Comparison of ENCODE assay signal across 31 mouse cellular contexts in genomic region chr2:103413381-103413780, GRCm38 (mm10). TPM values are rescaled to one million over a fixed set of nuclear protein-coding genes. Genes with fewer than 3 reads are reported as not detected.
DNase-seq lines count a peak whose midpoint lies in the region; ATAC-seq and TF ChIP-seq lines count a peak whose summit lies in the region.
"Had no signal": no experiment of that assay in that cellular context is flagged by ENCODE, and none has a peak within 500 bp of the region (broad histone marks: within the 10 kb centered on the region; RNA-seq: fewer than 3 reads in every experiment).

No protein-coding gene starts in this region.

- no peak for DNase-seq in embryonic facial prominence, embryonic 11.5 days (ENCODE audit: low spot score)
- DNase-seq in embryonic facial prominence, embryonic 10.5 days (ENCODE audit: low spot score), result no peak
- DNase-seq in lung, postnatal 0 days (ENCODE audit: low spot score), result peak; percentile 28
- no peak for DNase-seq in lung, postnatal 4 days
- no peak for DNase-seq in thymus, postnatal 25 days
- no peak for DNase-seq in midbrain, embryonic 14.5 days
- DNase-seq: adrenal gland, postnatal 14 days; cerebellum, adult 11-12 months; cerebellum, adult 9-11 months; forebrain, postnatal 0 days; heart, postnatal 10 days; kidney, adult 9 months; layer of hippocampus, postnatal 36 days; liver, embryonic 13.5 days; lung, adult 18-20 months; lung, postnatal 10 days; right cerebral cortex, adult 18-20 months; spleen, adult 18-20 months had no signal

- H3K4me3 ChIP-seq in embryonic facial prominence, embryonic 11.5 days (ENCODE audit: low read depth, low read length), result no peak overlapping the region
- H3K4me3 ChIP-seq in embryonic facial prominence, embryonic 10.5 days, result no peak overlapping the region
- H3K4me3 ChIP-seq in lung, postnatal 0 days (ENCODE audit: low read depth, low read length), result no peak overlapping the region
- no peak overlapping the region for H3K4me3 ChIP-seq in intestine, postnatal 0 days (ENCODE audit: low read depth, low read length)
- no peak overlapping the region for H3K4me3 ChIP-seq in midbrain, embryonic 14.5 days (replicated peaks; ENCODE audit: low read depth, low read length)
- H3K4me3 ChIP-seq in hindbrain, embryonic 12.5 days, result no peak overlapping the region
- H3K4me3 ChIP-seq: embryonic facial prominence, embryonic 15.5 days; forebrain, embryonic 12.5 days; heart, embryonic 13.5 days; hindbrain, embryonic 10.5 days; limb, embryonic 10.5 days; limb, embryonic 15.5 days; liver, embryonic 13.5 days; midbrain, embryonic 10.5 days had no signal

- 0 out of 2 replicates have a peak, but pooled peaks have one; percentile 34 for ATAC-seq in embryonic facial prominence, embryonic 11.5 days (replicated peaks; ENCODE audit: insufficient number of reproducible peaks, low FRiP score, low TSS enrichment, low read depth)
- 0 out of 2 replicates have a peak, but pooled peaks have one; percentile 37 for ATAC-seq in lung, postnatal 0 days
- ATAC-seq in intestine, postnatal 0 days, result 0 out of 2 replicates have a peak, but pooled peaks have one; percentile 19
- ATAC-seq in midbrain, embryonic 14.5 days (ENCODE audit: low FRiP score, low TSS enrichment), result no peak
- ATAC-seq in hindbrain, embryonic 12.5 days (ENCODE audit: low FRiP score), result no peak
- ATAC-seq: forebrain, postnatal 0 days; hindbrain, embryonic 16.5 days; midbrain, embryonic 16.5 days had no signal

- no peak overlapping the region for H3K9ac ChIP-seq in embryonic facial prominence, embryonic 11.5 days (replicated peaks; ENCODE audit: low read length)
- no peak overlapping the region for H3K9ac ChIP-seq in lung, postnatal 0 days (replicated peaks; ENCODE audit: low read depth)
- H3K9ac ChIP-seq in intestine, postnatal 0 days (ENCODE audit: low read depth, low read length), result no peak overlapping the region
- H3K9ac ChIP-seq in midbrain, embryonic 14.5 days (replicated peaks; ENCODE audit: low read length), result no peak overlapping the region
- H3K9ac ChIP-seq in hindbrain, embryonic 12.5 days, result no peak overlapping the region
- H3K9ac ChIP-seq: embryonic facial prominence, embryonic 15.5 days; forebrain, embryonic 12.5 days; forebrain, postnatal 0 days; heart, embryonic 13.5 days; limb, embryonic 15.5 days; liver, embryonic 13.5 days had no signal

- no peaks in the 10 kb centered on the region for H3K9me3 ChIP-seq in embryonic facial prominence, embryonic 11.5 days (replicated peaks; ENCODE audit: control insufficient read depth, low read length)
- H3K9me3 ChIP-seq in embryonic facial prominence, embryonic 10.5 days, result no peaks in the 10 kb centered on the region
- H3K9me3 ChIP-seq in lung, postnatal 0 days (ENCODE audit: low read length), result no peaks in the 10 kb centered on the region
- H3K9me3 ChIP-seq in intestine, postnatal 0 days (ENCODE audit: control insufficient read depth), result no peaks in the 10 kb centered on the region
- no peaks in the 10 kb centered on the region for H3K9me3 ChIP-seq in midbrain, embryonic 14.5 days (ENCODE audit: control insufficient read depth, low read length)
- H3K9me3 ChIP-seq in hindbrain, embryonic 12.5 days (replicated peaks), result no peaks in the 10 kb centered on the region
- H3K9me3 ChIP-seq: embryonic facial prominence, embryonic 15.5 days; forebrain, embryonic 12.5 days; heart, embryonic 13.5 days; hindbrain, embryonic 10.5 days; limb, embryonic 10.5 days; limb, embryonic 15.5 days; liver, embryonic 13.5 days; midbrain, embryonic 10.5 days had no signal

- H3K27me3 ChIP-seq in embryonic facial prominence, embryonic 11.5 days (ENCODE audit: control insufficient read depth, insufficient read depth, low read length), result no peaks in the 10 kb centered on the region
- 0 out of 2 replicates have a peak, but pooled peaks cover 4% of the 10 kb centered on the region for H3K27me3 ChIP-seq in embryonic facial prominence, embryonic 10.5 days (replicated peaks; ENCODE audit: low read depth, poor library complexity, severe bottlenecking)
- no peaks in the 10 kb centered on the region for H3K27me3 ChIP-seq in lung, postnatal 0 days (replicated peaks; ENCODE audit: insufficient read depth, low read length)
- H3K27me3 ChIP-seq in intestine, postnatal 0 days (replicated peaks; ENCODE audit: control insufficient read depth, insufficient read depth, low read length), result no peaks in the 10 kb centered on the region
- H3K27me3 ChIP-seq in midbrain, embryonic 14.5 days (ENCODE audit: control insufficient read depth, insufficient read depth, low read length), result no peaks in the 10 kb centered on the region
- H3K27me3 ChIP-seq in hindbrain, embryonic 12.5 days, result no peaks in the 10 kb centered on the region
- H3K27me3 ChIP-seq: embryonic facial prominence, embryonic 15.5 days; forebrain, embryonic 12.5 days; limb, embryonic 15.5 days; liver, embryonic 13.5 days had no signal

- WGBS in embryonic facial prominence, embryonic 11.5 days, result 83% methylated on average over 5 of the region's 5 CpGs
- 81% methylated on average over 5 of the region's 5 CpGs for WGBS in embryonic facial prominence, embryonic 10.5 days
- WGBS in lung, postnatal 0 days, result 24% methylated on average over 5 of the region's 5 CpGs
- 36% methylated on average over 5 of the region's 5 CpGs for WGBS in intestine, postnatal 0 days
- 87% methylated on average over 5 of the region's 5 CpGs for WGBS in midbrain, embryonic 14.5 days
- WGBS in hindbrain, embryonic 12.5 days, result 84% methylated on average over 5 of the region's 5 CpGs

- no peak overlapping the region for H3K27ac ChIP-seq in embryonic facial prominence, embryonic 11.5 days (replicated peaks; ENCODE audit: low read depth, low read length)
- H3K27ac ChIP-seq in embryonic facial prominence, embryonic 10.5 days (replicated peaks), result no peak overlapping the region
- H3K27ac ChIP-seq in lung, postnatal 0 days (ENCODE audit: low read length), result no peak overlapping the region
- H3K27ac ChIP-seq in intestine, postnatal 0 days (ENCODE audit: low read depth, low read length), result no peak overlapping the region
- H3K27ac ChIP-seq in midbrain, embryonic 14.5 days (replicated peaks; ENCODE audit: low read depth, low read length), result no peak overlapping the region
- no peak overlapping the region for H3K27ac ChIP-seq in hindbrain, embryonic 12.5 days
- H3K27ac ChIP-seq: embryonic facial prominence, embryonic 15.5 days; forebrain, embryonic 12.5 days; heart, embryonic 13.5 days; hindbrain, embryonic 10.5 days; limb, embryonic 10.5 days; limb, embryonic 15.5 days; liver, embryonic 13.5 days; midbrain, embryonic 10.5 days had no signal

- no peaks in the 10 kb centered on the region for H3K4me1 ChIP-seq in embryonic facial prominence, embryonic 11.5 days (ENCODE audit: control insufficient read depth, insufficient read depth, low read length)
- peaks cover 21% of the 10 kb centered on the region for H3K4me1 ChIP-seq in embryonic facial prominence, embryonic 10.5 days
- H3K4me1 ChIP-seq in lung, postnatal 0 days (ENCODE audit: insufficient read depth, low read depth, low read length), result no peaks in the 10 kb centered on the region; the same call in 1 of the 2 replicates
- H3K4me1 ChIP-seq in intestine, postnatal 0 days (replicated peaks; ENCODE audit: control insufficient read depth, insufficient read depth, low read length), result no peaks in the 10 kb centered on the region
- H3K4me1 ChIP-seq in midbrain, embryonic 14.5 days (ENCODE audit: control insufficient read depth, insufficient read depth, low read length), result no peaks in the 10 kb centered on the region
- H3K4me1 ChIP-seq in hindbrain, embryonic 12.5 days, result no peaks in the 10 kb centered on the region
- H3K4me1 ChIP-seq: embryonic facial prominence, embryonic 15.5 days; forebrain, embryonic 12.5 days; hindbrain, embryonic 10.5 days; limb, embryonic 15.5 days; liver, embryonic 13.5 days; midbrain, embryonic 10.5 days had no signal

- H3K4me2 ChIP-seq in embryonic facial prominence, embryonic 11.5 days (ENCODE audit: low read depth, low read length), result no peak overlapping the region
- H3K4me2 ChIP-seq in lung, postnatal 0 days (replicated peaks; ENCODE audit: low read depth, low read length), result no peak overlapping the region
- H3K4me2 ChIP-seq in intestine, postnatal 0 days (replicated peaks; ENCODE audit: low read depth), result no peak overlapping the region
- no peak overlapping the region for H3K4me2 ChIP-seq in midbrain, embryonic 14.5 days (ENCODE audit: low read length)
- no peak overlapping the region for H3K4me2 ChIP-seq in hindbrain, embryonic 12.5 days (replicated peaks)
- H3K4me2 ChIP-seq: embryonic facial prominence, embryonic 15.5 days; forebrain, embryonic 12.5 days; heart, embryonic 13.5 days; limb, embryonic 15.5 days; liver, embryonic 13.5 days had no signal

- TF ChIP-seq EP300 in lung, postnatal 0 days (IDR thresholded peaks at IDR 0.05), result no peak

- H3K36me3 ChIP-seq in embryonic facial prominence, embryonic 11.5 days (replicated peaks; ENCODE audit: control insufficient read depth, insufficient read depth, low read depth, low read length), result no peaks in the 10 kb centered on the region
- H3K36me3 ChIP-seq in embryonic facial prominence, embryonic 10.5 days (replicated peaks), result no peaks in the 10 kb centered on the region
- no peaks in the 10 kb centered on the region for H3K36me3 ChIP-seq in lung, postnatal 0 days (ENCODE audit: insufficient read depth, low read length)
- H3K36me3 ChIP-seq in intestine, postnatal 0 days (ENCODE audit: control insufficient read depth, insufficient read depth), result no peaks in the 10 kb centered on the region
- H3K36me3 ChIP-seq in midbrain, embryonic 14.5 days (ENCODE audit: control insufficient read depth, insufficient read depth, low read length), result no peaks in the 10 kb centered on the region
- H3K36me3 ChIP-seq in hindbrain, embryonic 12.5 days, result no peaks in the 10 kb centered on the region
- H3K36me3 ChIP-seq: embryonic facial prominence, embryonic 15.5 days; forebrain, embryonic 12.5 days; heart, embryonic 13.5 days; hindbrain, embryonic 10.5 days; limb, embryonic 10.5 days; limb, embryonic 15.5 days; liver, embryonic 13.5 days; midbrain, embryonic 10.5 days had no signal

- no peak for TF ChIP-seq CTCF in lung, postnatal 0 days (IDR thresholded peaks at IDR 0.05)
- no peak for TF ChIP-seq CTCF in intestine, postnatal 0 days (IDR thresholded peaks at IDR 0.05; ENCODE audit: low read depth)

RNA-seq across cellular contexts. Expression of gene Elf5, which starts 1.9 kb away (rescaled TPM):
- polyA plus RNA-seq in embryonic facial prominence, embryonic 11.5 days (2014; fragmentation: Nextera tagmentation; extraction: Ambion mirVana), result 0.50 and 0.75 TPM in 2 replicates
- 0.08 and 0.24 TPM in 2 replicates for polyA plus RNA-seq in embryonic facial prominence, embryonic 10.5 days (2016; fragmentation: Nextera tagmentation; extraction: Ambion mirVana)
- 9.9 and 14.5 TPM in 2 replicates for polyA plus RNA-seq in lung, postnatal 0 days (2015; fragmentation: Nextera tagmentation; extraction: Ambion mirVana)
- polyA plus RNA-seq in intestine, postnatal 0 days (2015; fragmentation: Nextera tagmentation; extraction: Ambion mirVana), result not detected in 2 replicates
- polyA plus RNA-seq in midbrain, embryonic 14.5 days (2014; fragmentation: Nextera tagmentation; extraction: Ambion mirVana), result not detected in 2 replicates
- not detected in 2 replicates for polyA plus RNA-seq in hindbrain, embryonic 12.5 days (2016; fragmentation: Nextera tagmentation; extraction: Ambion mirVana)
- polyA plus RNA-seq: forebrain, postnatal 0 days; heart, embryonic 13.5 days; hindbrain, embryonic 10.5 days; hindbrain, embryonic 16.5 days; midbrain, embryonic 10.5 days; midbrain, embryonic 16.5 days; neural tube, embryonic 11.5 days; testis, adult 2 months had no signal

Comparison
In these comparisons a context has a peak if more than half of its experiments do, and no peak if none do; other contexts are left out.
1. ATAC-seq: peak in embryonic facial prominence, embryonic 11.5 days (single experiment), lung, postnatal 0 days (single experiment) and intestine, postnatal 0 days (single experiment); none in midbrain, embryonic 14.5 days (single experiment) and hindbrain, embryonic 12.5 days (single experiment).